Mouse (Mus musculus): ENCODE results near the gene Dcbld2.

GRCm38 (mm10) chr16:58487861-58488260 is 79.6 kb downstream of the Dcbld2 start:
- TF ChIP-seq CTCF (IDR thresholded peaks at IDR 0.05; ENCODE audit: borderline replicate concordance, control insufficient read depth, extremely low read depth, insufficient read depth, low read length, poor library complexity) (no peak), POLR2A (IDR thresholded peaks at IDR 0.05; ENCODE audit: control insufficient read depth, extremely low read depth, insufficient read depth, low read length, poor library complexity) (no peak)

All from thymus, adult 2 months (tissue).